Mouse (Mus musculus) yolk sac, embryonic 10.5 days (tissue): ENCODE data around the gene Nphp4.
A peak's percentile ranks its signal among the peaks of the same experiment; 100 is the strongest.

ENCODE experiments used
- DNase-seq: peaks from one replicate; pipeline ENCODE4 v3.0.0-alpha.2; 2017; ENCODE audit warnings: low spot score

Nphp4 gene

GRCm38 (mm10) chr4:152568006-152568405 lies 91.5 kb downstream of the Nphp4 start:
- DNase-seq, result no peak

DNA sequence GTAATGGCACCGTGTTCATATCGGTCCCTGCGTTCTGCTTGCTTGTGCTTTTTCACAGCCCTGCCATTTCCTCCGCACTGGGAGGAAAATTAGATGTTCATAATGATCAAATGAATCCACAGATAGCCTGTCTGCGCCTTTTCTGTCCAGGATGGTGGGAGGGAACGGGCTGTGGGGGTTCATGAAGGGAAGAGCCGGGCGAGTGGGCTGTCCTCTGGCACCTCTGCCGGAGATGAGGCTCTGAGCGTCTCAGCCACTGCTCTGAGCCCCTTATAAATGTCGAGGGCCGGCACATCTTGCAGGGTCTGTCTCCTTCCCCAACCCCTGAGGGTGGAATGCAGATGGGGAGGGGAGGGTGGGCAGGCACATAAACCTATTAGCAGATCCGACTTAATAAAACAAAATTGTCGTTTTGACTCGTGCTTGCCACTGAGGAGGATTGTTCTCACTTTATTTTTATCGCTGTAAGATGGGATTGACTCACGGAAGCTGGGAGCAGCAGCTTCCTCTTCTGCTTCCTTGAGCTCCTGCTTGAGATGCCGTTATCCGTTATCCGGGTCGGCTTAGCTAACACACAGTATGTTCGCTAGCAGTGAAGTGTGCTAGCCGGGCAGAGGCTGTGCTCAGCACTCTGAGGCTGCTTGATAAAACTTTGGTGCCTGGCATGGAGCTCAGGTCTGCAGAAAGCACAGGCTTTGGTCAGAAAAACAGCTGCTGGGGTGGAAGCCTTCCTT lies 92.3 kb downstream of the Nphp4 start:
- no peak for DNase-seq

DNA sequence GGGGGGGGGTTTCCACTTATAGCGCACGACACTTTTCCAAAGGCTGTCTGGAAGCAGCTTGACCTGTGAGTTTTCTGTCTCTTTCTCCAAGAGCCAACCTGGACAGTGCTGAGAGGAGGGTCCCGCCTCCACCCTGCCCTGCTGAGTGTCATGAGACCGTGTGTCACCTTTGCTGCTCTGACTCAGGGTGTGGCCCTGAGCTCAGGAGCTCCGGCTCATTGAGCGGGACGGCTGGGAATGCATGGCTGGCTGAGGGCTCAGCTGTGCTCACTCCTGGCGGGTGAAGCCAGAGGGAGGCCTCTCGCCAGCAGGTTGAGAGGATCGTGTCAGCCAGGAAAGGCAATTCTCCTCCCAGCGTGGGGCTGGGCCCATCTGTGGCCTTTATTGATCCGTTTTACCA lies 97.8 kb downstream of the Nphp4 start:
- no peak for DNase-seq

- DNase-seq, result no peak
Observed at GRCm38 (mm10) chr4:152576826-152577225, 100.3 kb downstream of the Nphp4 start.

DNA sequence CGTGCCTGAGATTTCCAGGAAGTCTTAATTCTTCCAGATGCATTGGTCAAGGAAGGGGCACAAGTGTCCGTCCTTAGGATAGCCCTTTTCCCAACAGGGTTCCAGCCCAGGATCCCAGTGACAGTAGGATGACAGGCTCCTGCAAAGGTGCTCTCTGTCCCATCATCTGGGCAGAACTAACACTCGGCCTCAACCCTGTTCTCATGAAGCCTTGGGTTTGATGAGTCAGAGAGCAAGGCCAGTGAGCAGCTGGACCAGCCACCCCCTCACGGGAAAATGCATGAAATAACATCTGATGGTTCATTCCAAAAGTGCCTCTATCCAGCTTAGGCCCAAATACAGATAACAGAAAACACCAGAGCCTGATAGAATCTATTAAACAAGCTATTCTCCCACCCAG lies 103.5 kb downstream of the Nphp4 start:
- DNase-seq, result no peak

DNA sequence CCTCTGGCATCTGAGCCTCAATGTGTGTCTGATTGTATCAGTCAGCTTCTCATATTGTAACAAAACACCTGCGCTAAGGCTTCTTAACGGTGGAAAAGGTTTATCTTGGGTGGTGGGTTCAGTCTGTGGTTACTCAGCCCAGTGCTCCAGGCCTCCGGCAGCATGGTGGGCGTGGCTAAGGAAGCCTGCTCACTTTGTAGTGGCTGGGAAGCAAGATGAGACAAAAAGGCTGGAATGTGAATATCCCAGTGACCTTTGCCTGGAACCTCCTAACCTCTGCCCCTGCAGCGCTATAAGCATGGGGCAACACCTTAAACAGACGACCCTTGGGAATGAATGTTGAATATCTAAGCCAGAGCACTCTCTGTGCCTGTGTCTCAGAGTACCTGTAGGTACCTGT lies 105.7 kb downstream of the Nphp4 start:
- peak; percentile 36 for DNase-seq

DNA sequence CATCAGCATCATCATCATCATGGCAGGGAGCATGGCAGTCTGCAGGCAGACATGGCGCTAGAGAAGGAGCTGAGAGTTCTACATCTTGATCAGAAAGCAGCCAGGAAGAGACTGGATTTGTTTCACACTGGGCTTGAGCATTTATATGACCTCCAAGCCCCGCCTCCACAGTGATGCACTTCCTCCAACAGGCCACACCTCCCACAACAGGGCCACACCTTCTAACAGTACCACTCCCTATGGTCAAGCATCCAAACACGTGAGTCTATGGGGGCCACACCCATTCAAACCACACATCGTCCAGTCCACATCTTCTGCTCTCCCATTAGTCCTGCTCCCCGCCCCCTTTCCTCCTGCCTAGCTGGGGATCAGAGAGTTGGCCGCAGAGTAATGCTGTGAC lies 107.1 kb downstream of the Nphp4 start:
- DNase-seq, result no peak

GRCm38 (mm10) chr4:152585526-152585925 lies 109.0 kb downstream of the Nphp4 start:
- no peak for DNase-seq

DNA sequence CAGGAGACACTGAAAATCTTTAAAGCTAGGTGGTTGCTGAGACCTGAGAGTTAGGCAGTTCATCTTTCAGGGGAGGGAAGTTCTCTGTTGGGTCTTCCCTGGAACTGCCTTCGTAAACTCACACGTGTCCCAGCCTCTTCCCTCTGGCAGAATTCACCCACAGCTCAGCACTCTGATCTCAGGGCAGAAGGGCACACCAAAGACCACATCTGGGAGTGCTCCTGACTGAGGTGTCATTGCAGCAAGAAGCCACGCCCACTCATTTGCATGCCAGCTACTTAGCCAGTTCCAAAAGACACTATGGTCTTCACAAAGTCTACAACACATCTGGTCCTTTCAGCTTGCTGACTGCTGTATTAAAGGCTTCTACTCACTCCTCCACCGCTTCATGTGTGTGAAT lies 109.7 kb downstream of the Nphp4 start:
- no peak for DNase-seq

DNA sequence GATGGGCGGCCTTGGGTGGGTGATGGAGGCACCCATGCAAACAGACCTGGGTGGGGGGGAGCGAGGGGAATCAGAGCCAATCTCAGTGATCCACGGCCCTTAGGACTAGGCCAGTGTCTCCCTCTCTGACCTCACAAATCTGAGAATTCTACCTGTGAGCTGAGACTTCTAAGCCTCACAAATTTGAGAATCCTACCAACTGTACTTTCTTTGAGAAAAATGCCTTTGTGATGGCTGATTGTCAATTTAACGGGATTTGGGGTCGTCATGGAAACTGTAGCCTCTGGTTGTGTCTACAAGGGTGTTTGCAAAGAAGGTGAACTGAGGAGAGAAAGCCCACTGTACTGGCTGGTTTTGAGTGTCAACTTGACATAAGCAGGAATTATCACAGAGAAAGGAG lies 127.8 kb downstream of the Nphp4 start:
- DNase-seq, result no peak

- DNase-seq, result no peak
Observed at GRCm38 (mm10) chr4:152609196-152609595, 132.7 kb downstream of the Nphp4 start.

DNA sequence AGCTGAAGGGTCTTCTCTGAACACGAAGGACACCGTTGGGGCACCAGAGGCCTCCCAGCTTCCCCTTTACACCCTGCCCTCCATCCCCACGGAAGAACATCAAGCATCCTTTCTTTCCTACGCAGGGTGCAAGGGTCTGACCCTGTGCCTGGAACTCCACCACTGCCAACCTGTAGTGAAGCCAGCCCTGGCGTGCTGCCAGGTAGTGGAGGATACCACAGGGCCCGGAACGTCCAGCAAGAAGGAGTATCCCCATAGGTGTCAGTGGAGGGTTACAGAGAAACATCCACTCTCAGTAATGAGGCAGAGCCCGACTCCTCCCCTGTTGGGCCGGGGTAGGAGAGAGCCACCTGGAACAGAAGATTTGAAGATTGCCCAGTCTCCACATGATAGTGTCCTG lies 133.5 kb downstream of the Nphp4 start:
- no peak for DNase-seq
